15 mouse cellular contexts compared by ENCODE assay signal in the genomic region with DNA sequence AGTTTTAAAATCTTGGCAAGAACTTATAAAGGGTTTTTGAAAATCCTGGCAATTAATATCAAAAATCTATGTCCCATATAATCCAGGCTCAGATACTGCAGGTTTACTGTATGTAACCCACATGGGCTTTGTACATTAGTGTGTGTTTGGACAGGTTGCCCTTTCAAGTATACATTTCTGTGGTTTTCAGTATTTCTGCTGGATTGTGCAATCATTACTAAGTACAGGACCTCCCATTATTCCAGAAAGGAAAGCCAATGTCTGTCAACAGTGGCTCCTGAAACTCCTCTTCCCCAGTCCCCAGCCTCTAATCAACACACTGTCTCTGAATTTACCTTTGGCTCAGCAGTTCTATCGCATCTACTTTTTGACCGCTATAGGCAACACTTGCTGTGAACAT.
"Had no signal": no experiment of that assay in that cellular context is flagged by ENCODE, and none has a peak within 500 bp of the region (broad histone marks: within the 10 kb centered on the region; RNA-seq: fewer than 3 reads in every experiment).

No protein-coding gene starts in this region.

- DNase-seq: retina, postnatal 1 day; right cerebral cortex, adult 18-20 months; right cerebral cortex, postnatal 14 days; right cerebral cortex, postnatal 25 days; right cerebral cortex, postnatal 4 days; spleen, adult 18-20 months; thymus, adult 18-20 months; thymus, adult 2 months; thymus, postnatal 14 days; thymus, postnatal 25 days; thymus, postnatal 36 days; thymus, postnatal 4 days had no signal

- H3K27ac ChIP-seq: neural tube, embryonic 15.5 days; stomach, embryonic 15.5 days; stomach, postnatal 0 days had no signal

- H3K36me3 ChIP-seq: neural tube, embryonic 15.5 days; stomach, embryonic 15.5 days had no signal

- H3K9ac ChIP-seq: neural tube, embryonic 15.5 days; stomach, embryonic 15.5 days had no signal

- H3K9me3 ChIP-seq: neural tube, embryonic 15.5 days; stomach, embryonic 15.5 days had no signal

- H3K27me3 ChIP-seq: neural tube, embryonic 15.5 days; stomach, embryonic 15.5 days had no signal

- H3K4me1 ChIP-seq: stomach, embryonic 15.5 days had no signal

- H3K4me3 ChIP-seq: neural tube, embryonic 15.5 days; stomach, embryonic 15.5 days had no signal

- H3K4me2 ChIP-seq: neural tube, embryonic 15.5 days; stomach, embryonic 15.5 days had no signal
